Mouse (Mus musculus): ENCODE data around the gene Slc26a10. TPM values are rescaled to one million over a fixed set of nuclear protein-coding genes. Genes with fewer than 3 reads are reported as not detected.
"Not testable (repeated sequence)": the region's sequence is repeated elsewhere in the genome, so short reads cannot be mapped to it uniquely, and the experiment has no call there.

The Slc26a10 gene
- polyA plus RNA-seq, 1 experiment from 2014 or later, result 1.1 TPM

- Histone ChIP-seq H3K9me3 (no peaks in the 10 kb centered on the region), H3K27ac (no peak overlapping the region), H3K36me3 (no peaks in the 10 kb centered on the region), H3K4me1 (no peaks in the 10 kb centered on the region), H3K4me2 (no peak overlapping the region), H3K4me3 (replicated peaks) (no peak overlapping the region), H3K27me3 (replicated peaks) (no peaks in the 10 kb centered on the region), H3K9ac (no peak overlapping the region)
- ATAC-seq (ENCODE audit: insufficient read depth, low FRiP score, low read depth), result no peak
- WGBS, result 82% methylated on average over 2 of the region's 2 CpGs
Observed at GRCm38 (mm10) chr10:127154241-127154640, 26.2 kb downstream of the Slc26a10 start.

- 96% methylated on average over 7 of the region's 7 CpGs for WGBS
- H3K9me3 ChIP-seq, result no peaks in the 10 kb centered on the region
- H3K27me3 ChIP-seq (replicated peaks), result no peaks in the 10 kb centered on the region
- no peak overlapping the region for H3K9ac ChIP-seq
- no peak for ATAC-seq (ENCODE audit: insufficient read depth, low FRiP score, low read depth)
- no peaks in the 10 kb centered on the region for H3K36me3 ChIP-seq
- H3K4me2 ChIP-seq, result no peak overlapping the region
- no peak overlapping the region for H3K4me3 ChIP-seq (replicated peaks)
- H3K27ac ChIP-seq, result no peak overlapping the region
- H3K4me1 ChIP-seq, result no peaks in the 10 kb centered on the region
Observed at GRCm38 (mm10) chr10:127153323-127153722, 27.1 kb downstream of the Slc26a10 start.

- not testable (repeated sequence) for H3K27me3 ChIP-seq (replicated peaks); H3K9me3 ChIP-seq; H3K36me3 ChIP-seq; H3K27ac ChIP-seq; H3K4me3 ChIP-seq (replicated peaks); ATAC-seq (ENCODE audit: insufficient read depth, low FRiP score, low read depth); H3K4me1 ChIP-seq; H3K4me2 ChIP-seq; H3K9ac ChIP-seq
- WGBS, result 85% methylated on average over 10 of the region's 10 CpGs
Observed at GRCm38 (mm10) chr10:127152556-127152955, 27.9 kb downstream of the Slc26a10 start.

GRCm38 (mm10) chr10:127151233-127151632 is 29.2 kb downstream of the Slc26a10 start:
- WGBS, result 87% methylated on average over 3 of the region's 3 CpGs
- not testable (repeated sequence) for H3K4me1 ChIP-seq; H3K4me2 ChIP-seq; H3K9me3 ChIP-seq; H3K9ac ChIP-seq; H3K4me3 ChIP-seq (replicated peaks); H3K36me3 ChIP-seq; ATAC-seq (ENCODE audit: insufficient read depth, low FRiP score, low read depth); H3K27ac ChIP-seq; H3K27me3 ChIP-seq (replicated peaks)

DNA sequence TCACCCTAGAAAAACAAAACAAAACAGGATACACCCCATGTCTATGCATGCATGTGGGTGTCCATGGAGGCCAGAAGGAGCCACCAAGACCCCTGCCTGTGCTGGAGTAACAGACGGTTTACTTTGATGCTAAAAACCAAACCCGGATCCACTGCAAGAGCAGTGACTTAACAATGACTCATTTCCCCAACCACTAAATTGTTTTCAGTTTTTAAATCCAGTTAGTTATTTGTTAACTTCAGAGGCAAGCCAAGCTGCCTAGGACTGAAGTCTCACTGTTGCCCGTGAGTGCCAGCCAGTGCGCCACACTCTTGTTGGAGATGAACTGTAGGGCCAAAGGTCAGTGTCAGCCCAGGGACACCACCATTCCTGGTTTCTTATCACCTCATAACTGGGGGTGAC is 30.0 kb downstream of the Slc26a10 start:
- no peak for ATAC-seq (ENCODE audit: insufficient read depth, low FRiP score, low read depth)
- Histone ChIP-seq H3K4me3 (replicated peaks) (no peak overlapping the region), H3K9ac (no peak overlapping the region), H3K4me1 (no peaks in the 10 kb centered on the region), H3K9me3 (no peaks in the 10 kb centered on the region), H3K36me3 (no peaks in the 10 kb centered on the region), H3K27ac (no peak overlapping the region), H3K27me3 (replicated peaks) (no peaks in the 10 kb centered on the region), H3K4me2 (no peak overlapping the region)
- WGBS, result 78% methylated on average over 4 of the region's 4 CpGs

DNA sequence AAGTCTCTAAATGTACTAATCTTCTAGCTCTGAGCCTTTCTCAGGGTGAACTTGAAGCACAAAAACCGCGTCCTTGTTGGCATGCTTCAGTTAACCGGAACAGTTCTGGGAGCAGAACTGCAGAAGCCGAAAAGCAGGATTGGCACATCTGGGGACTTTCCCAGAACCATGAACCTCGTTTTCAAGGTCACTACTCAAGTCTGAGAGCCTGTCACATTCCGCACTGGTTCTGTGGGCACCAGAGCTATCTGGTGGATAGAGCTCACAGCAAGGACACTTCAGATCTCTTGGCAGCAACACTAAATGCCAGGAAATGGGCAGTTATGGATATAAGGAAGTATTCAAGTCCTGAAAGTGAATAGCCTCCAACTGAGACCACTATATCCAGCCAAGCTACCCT is 33.3 kb downstream of the Slc26a10 start:
- Histone ChIP-seq H3K9me3 (no peaks in the 10 kb centered on the region), H3K4me2 (no peak overlapping the region), H3K4me1 (no peaks in the 10 kb centered on the region), H3K27ac (no peak overlapping the region), H3K36me3 (no peaks in the 10 kb centered on the region), H3K4me3 (replicated peaks) (no peak overlapping the region), H3K9ac (no peak overlapping the region), H3K27me3 (replicated peaks) (no peaks in the 10 kb centered on the region)
- ATAC-seq (ENCODE audit: insufficient read depth, low FRiP score, low read depth), result no peak
- 80% methylated on average over 6 of the region's 6 CpGs for WGBS

DNA sequence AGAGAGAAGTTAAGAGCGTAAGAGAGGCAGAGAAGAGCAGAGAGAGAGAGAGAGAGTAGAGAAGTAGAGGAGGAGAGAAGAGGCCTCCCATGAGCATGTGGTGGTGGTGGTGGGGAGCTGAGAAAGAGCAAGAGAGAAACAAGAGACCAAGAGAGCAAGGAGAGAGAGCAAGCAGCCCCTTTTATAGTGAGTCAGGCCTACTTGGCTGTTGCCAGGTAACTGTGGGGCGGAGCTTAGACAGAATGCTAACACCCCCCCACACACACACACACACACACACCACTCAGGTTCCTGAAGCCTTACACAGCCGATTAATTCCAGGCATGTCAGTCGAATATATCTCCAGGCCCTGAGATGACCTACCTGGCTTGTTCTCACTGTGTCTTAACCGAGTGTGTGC is 35.1 kb downstream of the Slc26a10 start:
- no peaks in the 10 kb centered on the region for H3K4me1 ChIP-seq
- no peaks in the 10 kb centered on the region for H3K27me3 ChIP-seq (replicated peaks)
- no peak overlapping the region for H3K4me3 ChIP-seq (replicated peaks)
- H3K36me3 ChIP-seq, result no peaks in the 10 kb centered on the region
- WGBS, result 73% methylated on average over 5 of the region's 5 CpGs
- no peaks in the 10 kb centered on the region for H3K9me3 ChIP-seq
- no peak overlapping the region for H3K4me2 ChIP-seq
- H3K9ac ChIP-seq, result no peak overlapping the region
- ATAC-seq (ENCODE audit: insufficient read depth, low FRiP score, low read depth), result no peak
- no peak overlapping the region for H3K27ac ChIP-seq

- ATAC-seq (ENCODE audit: insufficient read depth, low FRiP score, low read depth), result no peak
- Histone ChIP-seq H3K36me3 (no peaks in the 10 kb centered on the region), H3K4me1 (no peaks in the 10 kb centered on the region), H3K4me2 (no peak overlapping the region), H3K27ac (no peak overlapping the region), H3K9ac (no peak overlapping the region), H3K27me3 (replicated peaks) (no peaks in the 10 kb centered on the region), H3K9me3 (no peaks in the 10 kb centered on the region), H3K4me3 (replicated peaks) (no peak overlapping the region)
- 84% methylated on average over 7 of the region's 7 CpGs for WGBS
Observed at GRCm38 (mm10) chr10:127144536-127144935, 35.9 kb downstream of the Slc26a10 start.

DNA sequence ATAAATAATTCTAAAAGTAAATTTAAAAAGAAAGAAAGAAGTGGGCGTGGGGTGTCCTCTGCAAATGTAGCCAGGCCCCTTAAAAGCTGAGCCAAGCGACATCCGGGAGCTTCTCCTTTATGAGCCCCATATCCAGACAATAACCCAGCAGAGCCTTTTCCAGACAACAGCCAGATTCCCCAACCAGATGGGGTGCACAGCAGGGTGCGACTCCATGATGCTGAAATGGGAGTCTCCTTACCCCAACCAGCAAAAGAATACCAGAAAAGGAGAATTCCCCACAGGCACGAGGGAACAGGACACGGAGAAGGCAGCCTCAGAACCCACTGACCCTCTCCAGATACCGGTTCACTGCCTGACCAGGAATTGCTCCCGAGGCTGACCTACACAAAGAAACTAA is 37.2 kb downstream of the Slc26a10 start:
- no peak overlapping the region for H3K27ac ChIP-seq
- H3K4me1 ChIP-seq, result no peaks in the 10 kb centered on the region
- ATAC-seq (ENCODE audit: insufficient read depth, low FRiP score, low read depth), result no peak
- H3K36me3 ChIP-seq, result no peaks in the 10 kb centered on the region
- H3K4me2 ChIP-seq, result no peak overlapping the region
- no peak overlapping the region for H3K9ac ChIP-seq
- H3K27me3 ChIP-seq (replicated peaks), result no peaks in the 10 kb centered on the region
- WGBS, result 84% methylated on average over 8 of the region's 8 CpGs
- no peak overlapping the region for H3K4me3 ChIP-seq (replicated peaks)
- no peaks in the 10 kb centered on the region for H3K9me3 ChIP-seq

DNA sequence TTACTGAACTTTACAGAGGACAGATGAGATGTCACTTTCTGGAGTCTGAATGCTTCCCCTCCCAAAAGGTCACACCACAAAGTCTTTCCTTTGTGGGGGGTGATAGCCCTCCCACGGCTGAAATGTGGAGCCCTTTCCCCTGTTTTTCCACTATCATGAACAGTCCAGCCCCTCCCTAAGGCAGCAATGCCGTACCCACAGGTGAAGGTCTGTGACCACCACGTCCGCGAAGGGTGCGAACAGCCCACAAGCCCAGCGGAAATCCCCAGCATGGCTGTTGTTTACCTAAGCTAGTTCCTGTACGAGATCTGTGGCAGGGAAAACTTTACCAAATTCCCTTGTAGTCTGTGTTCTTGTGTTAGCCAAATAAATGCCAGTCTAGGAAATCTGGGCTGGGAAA is 38.9 kb downstream of the Slc26a10 start:
- H3K4me2 ChIP-seq, result no peak overlapping the region
- no peaks in the 10 kb centered on the region for H3K9me3 ChIP-seq
- ATAC-seq (ENCODE audit: insufficient read depth, low FRiP score, low read depth), result no peak
- no peaks in the 10 kb centered on the region for H3K36me3 ChIP-seq
- WGBS, result 61% methylated on average over 8 of the region's 8 CpGs
- no peaks in the 10 kb centered on the region for H3K27me3 ChIP-seq (replicated peaks)
- no peak overlapping the region for H3K27ac ChIP-seq
- no peak overlapping the region for H3K9ac ChIP-seq
- no peaks in the 10 kb centered on the region for H3K4me1 ChIP-seq
- H3K4me3 ChIP-seq (replicated peaks), result no peak overlapping the region

GRCm38 (mm10) chr10:127140971-127141370 is 39.5 kb downstream of the Slc26a10 start:
- H3K36me3 ChIP-seq, result no peaks in the 10 kb centered on the region
- no peak overlapping the region for H3K27ac ChIP-seq
- no peak for ATAC-seq (ENCODE audit: insufficient read depth, low FRiP score, low read depth)
- H3K9ac ChIP-seq, result no peak overlapping the region
- 73% methylated on average over 11 of the region's 11 CpGs for WGBS
- no peaks in the 10 kb centered on the region for H3K9me3 ChIP-seq
- no peaks in the 10 kb centered on the region for H3K4me1 ChIP-seq
- no peak overlapping the region for H3K4me3 ChIP-seq (replicated peaks)
- no peak overlapping the region for H3K4me2 ChIP-seq
- H3K27me3 ChIP-seq (replicated peaks), result no peaks in the 10 kb centered on the region

- peak; percentile 70 for ATAC-seq (ENCODE audit: insufficient read depth, low FRiP score, low read depth)
- 66% methylated on average over 18 of the region's 18 CpGs for WGBS
Observed at GRCm38 (mm10) chr10:127138328-127139141, 41.9 kb downstream of the Slc26a10 start.

DNA sequence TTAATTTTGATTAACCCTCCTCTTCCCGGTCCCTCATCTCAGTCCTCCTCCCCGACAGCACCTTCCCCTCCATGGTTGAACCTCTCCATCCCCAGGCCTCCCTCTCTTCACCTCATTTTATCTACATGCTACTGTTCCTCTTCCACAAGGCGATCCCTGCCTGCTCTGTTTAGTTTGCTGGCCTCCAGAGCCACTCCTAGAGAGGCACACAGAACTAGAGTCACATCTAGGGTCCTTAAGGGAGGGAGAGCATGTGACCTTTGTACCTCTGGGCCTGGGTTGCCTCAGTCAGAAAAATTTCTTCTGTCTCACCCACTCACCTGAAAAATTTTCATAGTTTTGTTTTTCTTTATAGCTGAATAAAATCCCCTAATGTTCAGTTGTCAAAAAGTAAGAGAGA is 42.5 kb downstream of the Slc26a10 start:
- Histone ChIP-seq H3K4me3 (replicated peaks) (no peak overlapping the region), H3K27ac (peak overlapping the region; percentile 26; the same call in 1 of the 2 replicates), H3K4me1 (no peaks in the 10 kb centered on the region), H3K4me2 (no peak overlapping the region), H3K9ac (no peak overlapping the region), H3K9me3 (no peaks in the 10 kb centered on the region), H3K36me3 (no peaks in the 10 kb centered on the region), H3K27me3 (replicated peaks) (no peaks in the 10 kb centered on the region)
- WGBS, result 79% methylated on average over 3 of the region's 3 CpGs
- ATAC-seq (ENCODE audit: insufficient read depth, low FRiP score, low read depth), result no peak

More at GRCm38 (mm10) chr10:127138328-127139141, 41.9 kb downstream of the Slc26a10 start:
- H3K27me3 ChIP-seq (replicated peaks), result no peaks in the 10 kb centered on the region
- H3K4me3 ChIP-seq (replicated peaks), result no peak overlapping the region
- no peaks in the 10 kb centered on the region for H3K9me3 ChIP-seq
- no peak overlapping the region for H3K9ac ChIP-seq
- H3K4me1 ChIP-seq, result no peaks in the 10 kb centered on the region
- H3K36me3 ChIP-seq, result no peaks in the 10 kb centered on the region
- H3K27ac ChIP-seq, result peak overlapping the region; percentile 63
- no peak overlapping the region for H3K4me2 ChIP-seq
